Mouse (Mus musculus) cerebellum, adult 9-11 months (tissue): ENCODE data around the gene Rab6a.

Experiments
- DNase-seq: peaks from one replicate; pipeline ENCODE4 v3.0.0; 2022

The Rab6a gene

DNA sequence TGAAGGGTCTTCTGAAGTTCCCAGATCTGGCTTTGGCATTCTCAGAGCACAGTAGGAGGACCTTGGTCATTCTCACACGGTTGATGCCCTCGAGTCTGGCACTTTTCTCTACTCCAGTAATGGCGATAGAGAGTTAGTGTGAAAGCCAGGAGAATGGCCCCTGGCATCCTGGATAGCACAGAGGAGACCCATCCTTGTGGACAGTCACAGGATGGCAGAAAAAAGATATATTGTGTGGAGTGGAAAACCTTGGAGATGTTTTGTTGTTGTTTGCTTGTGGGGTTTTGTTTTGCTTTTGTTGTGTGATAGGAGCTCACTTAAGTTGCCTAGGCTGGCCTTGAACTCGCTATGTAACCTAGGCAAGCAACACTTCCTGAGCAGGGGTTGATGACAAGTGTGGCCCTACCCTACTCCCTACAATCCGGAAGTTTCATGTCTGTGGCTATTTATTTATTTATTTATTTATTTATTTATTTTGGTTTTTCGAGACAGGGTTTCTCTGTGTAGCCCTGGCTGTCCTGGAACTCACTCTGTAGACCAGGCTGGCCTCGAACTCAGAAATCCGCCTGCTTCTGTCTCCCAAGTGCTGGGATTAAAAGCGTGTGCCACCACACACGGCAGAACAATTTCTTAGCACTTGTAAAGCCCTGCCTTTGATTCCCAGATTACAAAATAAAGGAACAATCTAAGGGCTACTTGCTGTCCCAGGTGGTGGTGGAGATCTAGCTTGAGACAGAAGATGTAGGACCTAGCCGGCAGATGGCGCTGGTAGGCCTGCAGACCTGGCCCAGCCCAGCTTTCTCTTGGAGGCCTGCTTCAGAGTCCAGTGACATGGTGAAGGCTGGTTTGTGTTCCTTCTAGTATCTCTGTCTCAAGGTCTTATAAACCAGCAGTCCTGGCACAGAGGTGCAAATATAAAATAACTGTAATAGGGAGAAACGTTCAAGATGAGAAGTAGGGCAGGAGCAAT lies 78.1 kb downstream of the Rab6a start:
- DNase-seq, result peak; percentile 68

DNA sequence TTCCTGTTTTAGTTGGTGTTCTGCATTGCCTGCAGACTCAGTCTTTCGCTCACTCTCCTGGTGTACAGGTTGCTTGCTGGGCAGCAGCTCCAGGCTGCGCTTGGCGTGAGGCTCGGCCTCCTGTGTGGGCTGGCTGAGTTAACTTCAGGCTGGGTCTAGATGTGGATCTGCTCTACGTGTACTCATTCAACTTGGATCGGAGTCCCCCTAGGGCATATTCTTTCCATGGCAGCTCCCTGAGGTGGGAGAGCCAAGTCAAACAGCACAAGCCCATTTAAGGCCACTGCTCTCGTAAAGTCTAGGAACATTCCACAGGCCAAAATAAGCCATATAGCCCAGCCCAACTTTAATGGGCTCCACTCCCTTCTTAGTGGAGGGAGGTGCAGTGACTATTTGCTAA lies 81.3 kb downstream of the Rab6a start:
- no peak for DNase-seq
